Mouse (Mus musculus) c-Kit-positive CD71-negative TER-119-negative erythroid progenitor cells, embryonic 14.5 days (primary cell): ENCODE data around the gene Exoc8.

ENCODE experiments used
- DNase-seq: peaks from one replicate; pipeline ENCODE4 v3.0.0-alpha.2; 2013; ENCODE audit warnings: low read depth

The Exoc8 gene

GRCm38 (mm10) chr8:124897386-124898250 is at the start of gene Exoc8, which contains the start of gene Sprtn:
TSS of gene Exoc8 (minus strand) at chr8:124897705.
TSS of gene Sprtn (plus strand) at chr8:124897886.
- peak; percentile 90 for DNase-seq

- DNase-seq = no peak
Measured at GRCm38 (mm10) chr8:124944406-124944805, 46.9 kb upstream of the Exoc8 start.

GRCm38 (mm10) chr8:124943801-124944200 is 46.3 kb upstream of the Exoc8 start:
- no peak for DNase-seq

- DNase-seq = no peak
Measured at GRCm38 (mm10) chr8:124937293-124937692, 39.8 kb upstream of the Exoc8 start.

- no peak for DNase-seq
Measured at GRCm38 (mm10) chr8:124936699-124937098, 39.2 kb upstream of the Exoc8 start.

GRCm38 (mm10) chr8:124935116-124935515 is 37.6 kb upstream of the Exoc8 start:
- DNase-seq = no peak

- no peak for DNase-seq
Measured at GRCm38 (mm10) chr8:124932435-124932834, 34.9 kb upstream of the Exoc8 start.

GRCm38 (mm10) chr8:124930649-124931048 is 33.1 kb upstream of the Exoc8 start:
- no peak for DNase-seq

- no peak for DNase-seq
Measured at GRCm38 (mm10) chr8:124930086-124930485, 32.6 kb upstream of the Exoc8 start.

GRCm38 (mm10) chr8:124929006-124929405 is 31.5 kb upstream of the Exoc8 start:
- DNase-seq = no peak

GRCm38 (mm10) chr8:124926351-124926771 is 28.9 kb upstream of the Exoc8 start:
- DNase-seq = no peak

- DNase-seq = peak; percentile 44
Measured at GRCm38 (mm10) chr8:124925544-124926266, 28.2 kb upstream of the Exoc8 start.

GRCm38 (mm10) chr8:124923971-124924652 is 26.6 kb upstream of the Exoc8 start:
- no peak for DNase-seq

GRCm38 (mm10) chr8:124922490-124923089 is 25.1 kb upstream of the Exoc8 start:
- DNase-seq = no peak

- no peak for DNase-seq
Measured at GRCm38 (mm10) chr8:124921369-124922279, 24.1 kb upstream of the Exoc8 start.

GRCm38 (mm10) chr8:124917741-124918484 is 20.4 kb upstream of the Exoc8 start:
- DNase-seq = no peak

- DNase-seq = no peak
Measured at GRCm38 (mm10) chr8:124914061-124914460, 16.6 kb upstream of the Exoc8 start.

GRCm38 (mm10) chr8:124911938-124912872 is 14.7 kb upstream of the Exoc8 start:
- no peak for DNase-seq

- no peak for DNase-seq
Measured at GRCm38 (mm10) chr8:124910349-124910748, 12.8 kb upstream of the Exoc8 start.
